Mouse (Mus musculus) telencephalon, adult 2 months (tissue): Measurements from ENCODE around the gene Tmx1.
A peak's percentile ranks its signal among the peaks of the same experiment; 100 is the strongest.

Experiments used
- DNase-seq: peaks from one replicate; pipeline ENCODE4 v3.0.0-alpha.2; 2011; ENCODE audit warnings: low read depth, low spot score

Gene Tmx1

DNA sequence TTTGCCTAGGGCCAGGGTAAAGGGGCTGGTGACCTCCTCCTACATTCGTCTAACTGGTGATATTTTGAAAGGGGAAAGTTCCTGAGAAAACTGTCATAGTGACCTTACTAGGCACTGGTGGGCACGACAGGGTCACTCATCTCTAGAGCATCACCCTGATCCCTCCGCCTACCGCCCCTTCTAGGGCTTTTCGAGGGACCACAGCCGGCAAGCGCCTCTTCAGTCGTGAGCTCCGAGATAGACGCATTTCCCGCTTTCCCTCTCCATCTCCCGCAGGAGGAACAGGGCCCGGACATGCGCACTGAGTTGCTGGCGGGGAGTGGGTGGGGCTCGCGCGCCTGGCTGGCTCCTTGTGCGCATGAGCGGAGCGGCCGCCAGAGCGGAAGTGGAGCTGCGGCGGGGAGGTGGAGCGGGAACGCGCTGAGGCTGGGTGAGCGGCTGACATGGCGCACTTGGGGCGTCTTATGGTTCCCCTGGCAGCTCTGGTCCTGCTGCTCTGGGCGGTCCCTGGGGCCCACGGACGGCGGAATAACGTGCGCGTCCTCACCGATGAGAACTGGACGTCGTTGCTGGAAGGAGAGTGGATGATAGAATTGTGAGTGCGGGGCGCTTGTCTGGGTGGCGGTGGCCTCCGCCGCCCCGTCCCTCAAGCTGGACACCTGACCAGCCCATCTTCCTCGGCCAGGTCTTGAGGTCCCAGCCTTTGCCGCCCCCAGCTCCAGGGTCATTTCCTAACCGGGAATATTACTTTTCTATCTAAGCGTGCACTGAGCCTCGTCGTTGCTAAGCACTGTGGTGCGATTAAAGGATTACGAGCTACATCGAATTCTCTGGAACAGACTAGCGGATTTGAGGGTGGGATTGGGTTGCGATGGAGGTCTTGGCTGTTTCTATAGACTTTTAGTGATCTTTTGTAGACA is at the start of gene Tmx1:
Tmx1 (plus strand) TSS at position 370 of the 920 bp plus-strand sequence.
- peak; percentile 79 for DNase-seq

DNA sequence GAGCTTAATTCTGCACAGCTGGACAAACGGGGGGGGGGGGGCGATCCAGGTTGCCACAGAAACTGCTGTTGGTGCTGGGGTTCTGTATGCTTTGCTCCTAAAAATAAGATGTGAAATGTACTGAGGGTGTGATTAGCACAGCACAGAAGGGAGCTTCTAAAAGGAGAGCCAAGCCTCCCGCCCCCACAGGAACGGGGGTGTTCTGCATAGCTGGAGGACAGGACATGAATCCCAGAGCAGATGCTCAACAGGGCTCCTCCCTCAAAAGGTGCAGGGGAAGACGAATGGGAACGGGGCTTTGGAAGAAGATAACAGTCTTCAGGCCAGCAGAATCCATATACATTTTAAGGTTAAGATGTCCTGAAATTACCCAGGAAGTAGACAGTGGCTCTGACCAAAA is 48.6 kb upstream of the Tmx1 start:
- peak; percentile 97 for DNase-seq

DNA sequence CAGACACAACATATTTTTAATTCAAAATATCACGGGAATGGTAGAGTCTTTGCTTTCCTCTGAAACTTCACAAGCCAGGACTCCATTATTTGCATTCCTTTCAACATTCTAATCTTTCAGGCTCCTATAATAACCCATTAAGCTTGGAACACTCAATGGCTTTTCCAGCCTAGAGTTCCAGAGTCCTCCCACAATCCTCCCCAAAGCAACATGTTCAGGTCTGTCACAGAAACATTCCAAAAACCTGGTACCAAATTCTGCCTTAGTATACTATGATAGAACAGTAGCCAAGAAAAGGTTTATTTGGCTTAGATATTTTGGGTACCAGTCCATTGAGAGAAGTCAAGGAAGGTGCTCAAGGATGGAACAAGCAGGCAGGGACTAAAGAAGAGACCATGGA is 44.5 kb upstream of the Tmx1 start:
- DNase-seq = no peak

DNA sequence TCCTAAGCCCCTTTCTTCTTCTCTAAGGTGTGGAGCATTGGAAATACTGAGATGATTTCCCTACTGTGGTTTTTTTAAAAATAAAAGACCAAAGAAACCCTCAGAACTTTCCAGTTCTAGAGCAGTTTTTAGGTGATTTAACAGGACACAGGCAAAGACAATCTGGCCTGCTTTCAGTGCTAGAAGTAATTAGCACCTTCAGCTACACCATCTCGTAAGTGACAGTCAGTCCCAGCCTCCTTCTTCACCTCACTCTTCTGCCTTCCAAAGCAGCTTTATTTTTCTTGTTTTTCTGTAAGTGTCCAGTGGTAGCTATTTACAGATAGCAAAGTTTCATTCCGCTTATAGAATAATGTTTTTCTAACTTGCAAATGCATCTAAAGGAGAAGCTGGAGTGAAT is 43.3 kb upstream of the Tmx1 start:
- DNase-seq = peak; percentile 71

DNA sequence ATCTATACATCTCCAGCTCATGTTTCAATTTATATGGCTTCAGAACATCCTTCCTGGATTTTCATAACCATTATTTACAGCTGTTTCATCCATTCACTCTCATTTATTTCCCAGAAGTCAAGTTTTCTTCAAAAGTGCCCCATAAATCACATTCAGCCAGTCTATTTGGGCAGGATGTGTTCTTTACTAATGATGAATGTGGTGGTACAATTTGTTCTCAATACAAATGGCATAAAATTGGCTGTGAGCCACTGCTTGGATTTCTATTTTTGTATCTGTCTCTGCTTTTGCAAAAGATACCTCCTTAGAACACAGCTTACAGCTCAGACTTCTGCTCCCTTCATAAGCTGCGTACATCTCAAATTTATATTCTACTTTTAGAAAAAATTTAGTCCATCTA is 32.7 kb upstream of the Tmx1 start:
- no peak for DNase-seq

DNA sequence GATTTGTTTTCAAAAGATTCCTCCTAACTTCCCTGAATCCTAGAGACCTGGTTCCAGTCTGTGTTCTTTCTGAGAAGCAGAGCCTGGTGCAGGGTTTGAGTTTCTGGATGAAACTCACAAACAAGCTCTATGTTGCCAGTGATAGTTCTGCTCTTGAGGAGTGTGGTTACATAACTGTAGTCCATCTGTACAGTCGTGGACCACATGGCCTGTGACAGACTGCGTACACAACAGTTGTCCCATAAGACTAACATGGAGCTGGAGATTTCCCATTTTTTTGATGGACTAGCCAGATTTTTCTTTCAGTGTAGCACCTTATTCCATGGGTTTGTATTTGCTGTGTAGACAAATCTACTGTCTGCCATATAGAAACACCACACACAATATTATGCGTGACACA is 31.9 kb upstream of the Tmx1 start:
- DNase-seq = no peak

DNA sequence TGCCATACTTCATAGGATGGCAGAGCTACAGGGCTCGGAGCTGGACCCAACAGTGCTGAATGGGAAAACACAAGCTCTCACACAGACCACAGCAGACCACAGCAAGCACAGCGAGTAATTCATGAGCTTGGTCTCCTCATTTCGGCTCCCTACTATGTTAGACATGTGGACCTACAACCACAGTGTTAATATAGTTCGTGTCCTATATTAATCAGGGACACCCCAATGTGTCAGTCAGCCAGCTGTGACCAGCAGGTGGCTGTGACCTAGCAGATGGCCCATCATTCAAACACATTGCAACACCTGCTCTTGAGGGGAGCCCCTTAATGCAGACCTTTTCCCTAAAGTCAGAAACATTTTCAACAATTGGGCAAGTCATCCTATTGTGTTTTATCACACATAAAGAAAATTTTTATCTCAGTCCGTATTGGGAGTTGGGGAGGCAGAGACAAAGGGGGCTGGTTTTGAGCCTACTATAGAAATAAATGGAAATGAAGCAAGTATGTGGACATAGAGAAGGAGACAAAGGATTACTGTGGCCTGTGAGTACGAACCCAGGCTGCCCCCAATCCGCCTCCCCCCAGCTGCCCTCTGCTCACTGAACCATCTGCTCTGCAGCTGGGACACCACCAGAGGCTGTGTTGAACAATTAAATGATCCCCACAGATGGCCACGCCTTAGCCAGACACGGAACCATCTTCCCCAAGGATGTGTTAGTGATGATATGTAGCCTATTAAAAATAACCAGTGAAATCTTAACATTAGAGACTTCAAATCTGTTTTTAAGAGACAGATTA is 30.4 kb upstream of the Tmx1 start:
- no peak for DNase-seq

DNA sequence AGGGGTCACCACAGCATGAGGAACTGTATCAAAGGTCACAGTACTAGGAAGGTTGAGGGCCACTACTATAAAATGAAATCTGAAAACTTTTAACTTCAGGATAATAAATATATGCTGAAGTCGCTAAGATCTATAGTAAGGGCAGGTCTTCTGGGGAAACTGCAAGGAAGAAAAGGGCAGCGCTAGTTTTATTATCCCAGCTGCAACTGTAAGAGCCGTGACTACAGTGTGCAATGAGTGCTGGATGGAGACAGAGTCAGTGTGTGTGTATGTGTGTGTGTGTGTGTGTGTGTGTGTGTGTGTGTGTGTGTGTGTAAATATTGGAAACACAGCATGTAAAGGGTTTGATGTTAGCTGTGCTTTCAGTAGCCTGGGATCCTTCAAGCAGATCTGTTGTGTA is 25.0 kb upstream of the Tmx1 start:
- DNase-seq = no peak

DNA sequence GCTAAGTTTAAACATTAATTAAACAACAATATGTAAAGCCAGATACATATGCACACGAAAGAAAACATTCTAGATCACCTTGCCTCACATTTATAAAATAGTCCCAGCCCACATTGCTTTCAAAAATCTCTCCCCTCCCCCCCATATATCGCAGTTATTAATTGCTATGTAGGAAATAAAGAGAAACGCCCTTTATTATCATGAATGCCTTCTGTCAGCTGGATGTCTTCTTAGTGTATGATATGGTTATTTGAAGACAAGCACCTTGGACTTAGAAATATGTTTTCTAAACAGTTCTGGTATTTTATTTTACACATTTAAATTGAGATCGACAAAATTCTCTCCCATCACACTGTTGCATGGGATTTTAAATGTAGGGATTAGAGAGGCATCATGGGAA is 23.3 kb upstream of the Tmx1 start:
- no peak for DNase-seq

DNA sequence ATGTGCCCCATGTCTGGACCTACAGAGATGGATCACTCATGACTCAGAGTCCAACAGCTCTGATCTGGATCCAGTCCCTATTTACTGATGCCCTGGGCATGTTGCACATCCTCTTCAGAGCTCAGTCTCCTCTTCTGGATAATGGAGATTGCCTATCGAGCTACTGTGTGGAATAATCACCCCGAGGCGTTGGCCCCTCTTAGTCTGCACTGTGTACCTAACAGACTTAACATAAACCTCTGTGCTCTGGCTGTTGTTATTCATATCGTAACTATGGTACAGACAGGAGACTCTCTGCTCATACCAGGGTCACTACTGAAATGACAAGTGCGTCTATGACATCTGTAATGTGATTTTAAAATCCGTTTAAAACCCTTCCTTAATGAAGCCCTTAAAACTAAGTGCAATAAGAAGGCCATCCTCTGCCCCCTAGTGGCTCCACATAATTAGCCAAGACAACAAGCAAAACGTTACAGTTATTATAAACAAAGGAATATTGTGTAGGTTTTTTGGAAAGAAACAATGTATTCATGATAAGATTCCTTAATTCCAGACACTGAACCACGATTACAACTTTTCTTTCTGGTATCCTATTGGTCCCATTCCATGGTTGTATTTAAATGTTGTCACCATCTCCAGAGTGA is 22.5 kb upstream of the Tmx1 start:
- peak; percentile 72 for DNase-seq

DNA sequence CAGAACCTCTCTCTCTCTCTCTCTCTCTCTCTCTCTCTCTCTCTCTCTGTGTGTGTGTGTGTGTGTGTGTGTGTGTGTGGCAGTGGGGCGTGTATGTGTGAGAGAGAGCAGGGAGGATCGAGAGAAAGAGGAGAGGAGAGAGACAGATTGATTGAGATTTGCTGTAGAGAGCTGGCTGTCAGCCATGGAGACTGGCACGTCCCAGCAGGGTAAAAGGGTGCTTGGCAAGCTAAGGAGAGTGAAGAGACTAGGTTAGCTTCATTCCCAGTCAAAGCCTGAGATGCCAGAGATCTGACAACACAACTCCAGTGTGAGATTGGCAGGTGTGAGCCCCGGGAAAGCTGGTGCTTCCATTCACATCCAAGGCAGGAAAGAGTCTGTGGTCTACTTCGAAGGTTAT is 21.5 kb upstream of the Tmx1 start:
- DNase-seq = no peak

DNA sequence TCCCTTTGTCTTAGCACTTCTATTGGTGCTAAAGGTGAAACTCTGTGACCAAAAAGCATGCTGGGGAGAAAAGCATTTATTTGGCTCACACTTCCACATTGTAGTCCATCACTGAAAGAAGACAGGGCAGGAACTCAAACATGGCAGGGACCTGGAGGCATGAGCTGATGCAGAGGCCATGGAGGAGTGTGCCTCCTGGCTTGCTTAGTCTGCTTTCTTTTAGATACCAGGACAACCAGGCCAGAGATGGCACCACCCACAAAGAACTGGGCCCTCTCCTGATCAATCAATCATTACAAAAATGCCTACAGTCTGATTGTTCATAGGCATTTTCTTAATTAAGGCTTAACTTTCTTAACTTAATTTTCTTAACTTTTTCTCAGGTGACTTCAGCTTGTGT is 2.9 kb upstream of the Tmx1 start:
- no peak for DNase-seq

DNA sequence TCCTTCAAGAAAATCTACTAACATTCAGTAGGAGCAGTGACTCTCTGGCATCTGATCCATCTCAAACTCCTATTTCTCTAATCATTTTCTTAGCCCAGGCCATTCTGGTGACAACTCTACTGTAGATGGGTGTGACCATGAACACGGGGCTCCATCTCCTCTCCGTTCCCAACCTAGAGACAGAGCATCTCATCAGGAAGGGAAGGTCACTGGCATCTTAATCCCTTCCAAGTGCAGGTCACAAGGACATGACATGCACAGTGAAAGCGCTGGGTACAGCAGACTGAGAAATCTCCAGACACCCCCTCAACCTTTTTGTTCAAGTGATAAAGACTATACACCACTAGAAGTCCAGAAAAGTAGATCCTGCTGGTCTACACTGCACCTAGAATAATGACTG is 1.4 kb upstream of the Tmx1 start:
- no peak for DNase-seq

DNA sequence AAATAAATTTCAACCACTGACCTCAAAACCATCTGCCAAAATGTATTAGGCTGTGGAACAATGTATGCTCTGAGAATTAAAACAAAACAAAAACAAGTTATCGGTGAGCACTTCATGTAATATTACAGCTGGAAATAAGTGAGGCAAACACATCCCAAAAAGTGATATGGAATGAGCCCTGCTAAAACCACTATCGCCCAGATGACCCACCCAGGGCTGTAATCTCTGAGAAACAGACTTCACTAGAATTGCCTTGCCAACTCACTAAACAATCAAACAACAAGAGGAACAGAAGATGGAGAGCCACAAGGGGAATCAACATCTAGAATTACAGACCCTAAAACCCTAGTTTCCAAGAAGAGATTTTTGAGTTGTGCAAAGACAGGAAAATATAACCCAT is 752 bp upstream of the Tmx1 start:
- DNase-seq = no peak

DNA sequence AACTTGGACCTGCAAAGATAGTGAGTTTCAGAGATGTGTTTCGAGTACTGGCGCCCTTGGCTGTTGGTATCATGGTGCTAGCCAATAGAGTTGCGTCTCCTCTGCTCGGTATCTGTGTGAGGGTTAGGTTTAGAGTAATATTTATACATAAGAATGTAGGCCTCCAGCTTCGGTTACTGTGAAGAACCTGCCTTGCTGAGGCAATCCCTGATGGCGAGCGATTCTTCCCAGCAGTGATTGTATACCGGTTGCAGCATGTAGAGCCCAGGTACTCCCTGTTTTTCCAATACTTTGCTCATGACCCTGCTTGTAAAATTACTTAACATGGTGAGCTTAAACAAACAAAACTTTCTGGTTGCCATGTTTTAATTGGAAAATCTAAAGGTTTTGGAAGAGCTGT is 2.3 kb downstream of the Tmx1 start:
- no peak for DNase-seq

DNA sequence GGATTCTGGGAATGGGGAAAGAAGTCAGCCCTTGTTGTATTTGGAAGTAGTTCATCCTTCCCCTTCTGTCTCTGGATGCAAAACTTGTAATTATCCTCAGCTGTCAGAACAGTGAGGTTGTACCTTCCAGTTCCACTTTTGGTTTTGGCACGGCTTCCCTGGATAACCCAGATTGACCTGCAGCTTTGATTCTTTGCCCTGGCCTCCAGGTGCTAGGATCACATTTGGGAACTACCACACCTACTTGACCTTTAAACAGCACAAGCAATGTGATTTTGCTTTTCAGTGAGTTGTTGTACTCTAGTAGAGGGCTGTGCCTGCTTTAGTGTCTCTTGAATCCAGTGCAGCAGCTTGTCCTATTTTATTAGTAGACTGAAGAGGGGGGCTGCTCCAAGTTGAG is 6.7 kb downstream of the Tmx1 start:
- DNase-seq = no peak

DNA sequence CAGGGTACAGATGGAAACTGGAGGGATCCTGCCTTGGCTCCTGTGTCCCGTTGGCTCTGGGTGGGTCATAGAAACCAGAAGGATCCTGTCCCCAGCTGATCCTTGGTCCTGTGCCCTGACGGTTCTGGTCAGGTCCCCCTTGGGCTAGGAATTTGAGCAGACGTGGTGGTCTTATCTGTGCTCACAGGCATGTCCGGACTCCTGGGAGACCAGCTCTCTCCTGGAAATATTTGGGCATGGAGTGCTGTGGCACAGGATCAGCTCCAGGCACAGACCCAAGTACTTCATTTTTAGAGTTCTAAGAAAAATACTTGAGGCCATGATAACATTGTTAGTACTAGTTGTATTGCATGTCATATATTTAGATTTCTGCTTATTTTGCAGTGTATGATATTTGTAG is 11.1 kb downstream of the Tmx1 start:
- no peak for DNase-seq

DNA sequence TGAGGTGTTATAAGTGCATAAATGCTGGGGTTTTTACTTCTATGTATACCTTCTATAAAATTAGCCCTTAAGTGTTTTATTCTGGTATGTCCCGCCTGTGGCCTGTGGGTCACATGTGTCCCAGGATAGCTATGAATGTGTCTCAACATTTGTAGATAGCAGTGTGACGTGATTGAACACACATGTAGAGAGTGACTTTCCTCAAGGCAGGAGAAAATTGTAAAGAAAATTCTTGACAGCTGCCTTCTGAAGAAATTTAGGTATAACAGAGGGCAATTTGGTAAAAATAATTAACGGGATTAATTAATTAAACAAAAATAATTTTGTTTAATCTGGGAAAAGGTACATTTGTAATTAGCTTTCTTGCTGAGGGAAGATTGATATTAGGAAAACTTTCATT is 22.4 kb downstream of the Tmx1 start:
- no peak for DNase-seq

DNA sequence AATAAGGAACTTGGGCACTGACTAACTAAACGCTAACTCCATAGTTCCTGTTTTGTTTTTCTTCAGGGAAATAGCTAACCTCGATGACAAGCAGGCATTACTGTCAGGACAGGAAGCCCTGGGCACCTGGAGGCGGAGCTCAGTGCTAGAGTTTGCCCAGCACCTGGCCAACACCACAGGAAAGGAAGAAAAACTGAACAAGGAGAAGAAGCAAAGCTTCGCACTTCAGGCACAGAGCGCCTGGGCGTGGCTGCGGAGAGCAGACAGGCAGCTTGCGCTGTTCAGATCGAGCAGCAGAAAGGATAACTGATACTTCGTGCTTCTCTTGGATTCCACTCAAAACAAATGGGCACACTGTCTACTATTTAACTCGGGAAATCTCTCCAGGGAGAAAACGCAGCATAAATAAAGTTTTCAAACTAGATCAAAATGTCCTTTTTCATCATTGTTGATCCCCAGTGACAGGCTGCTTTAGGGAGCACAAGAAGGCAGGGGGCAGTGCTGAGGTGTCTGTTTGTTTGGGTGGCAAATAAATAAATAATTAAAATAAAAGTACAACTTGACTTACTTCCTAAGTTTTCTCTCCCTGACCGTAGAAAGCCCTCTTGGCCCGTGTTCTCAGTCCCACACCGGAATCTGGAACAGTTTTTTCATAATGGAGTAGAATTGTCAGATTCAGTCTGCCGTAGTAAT is 24.1 kb downstream of the Tmx1 start:
- no peak for DNase-seq

DNA sequence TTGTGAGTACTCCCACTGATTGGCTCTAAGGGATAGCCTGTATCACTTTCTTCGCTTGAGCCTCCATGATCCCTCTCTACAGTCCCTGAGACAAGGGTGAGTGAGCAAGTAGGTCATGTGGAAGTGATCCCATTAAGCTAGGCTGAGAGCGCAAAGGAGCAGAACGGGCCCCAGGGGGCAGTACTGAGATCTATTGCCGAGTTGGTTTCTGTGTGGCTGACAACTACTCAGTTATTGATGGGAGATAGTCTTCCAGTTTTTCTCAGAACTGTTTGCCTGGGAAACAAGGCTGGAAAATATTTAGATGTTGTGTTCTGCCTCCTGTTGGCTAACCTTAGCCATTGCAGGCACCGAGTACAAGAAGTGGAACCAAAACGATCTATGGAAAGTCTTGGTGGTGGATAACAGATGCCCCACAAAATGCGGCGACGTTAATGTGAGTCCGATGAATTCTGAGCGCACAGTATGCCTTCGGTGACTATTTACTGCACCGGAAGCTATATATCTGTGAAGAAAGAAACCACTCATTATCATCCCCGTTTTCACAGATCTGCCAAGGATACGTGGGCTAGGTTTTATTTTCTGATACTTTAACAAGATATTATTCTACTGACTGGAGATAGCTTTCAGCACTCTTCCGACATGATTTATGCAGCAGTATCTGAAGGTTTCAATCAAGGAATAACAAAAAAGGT is 24.8 kb downstream of the Tmx1 start:
- DNase-seq = no peak

DNA sequence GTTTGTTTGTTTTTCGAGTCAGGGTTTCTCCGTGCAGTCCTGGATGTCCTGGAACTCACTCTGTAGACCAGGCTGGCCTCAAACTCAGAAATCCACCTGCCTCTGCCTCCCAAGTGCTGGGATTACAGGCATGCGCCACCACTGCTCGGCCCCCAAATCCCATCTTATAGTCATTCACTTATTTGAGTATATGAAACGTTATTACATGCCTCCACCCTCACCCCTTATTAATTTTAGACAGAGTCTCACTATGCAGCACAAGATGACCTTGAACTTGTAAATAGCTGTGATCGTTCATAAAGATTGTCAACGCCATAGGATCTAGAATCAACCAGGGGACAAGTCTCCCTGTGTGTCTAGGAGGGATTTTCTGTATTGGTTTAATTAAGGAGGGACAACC is 33.1 kb downstream of the Tmx1 start:
- no peak for DNase-seq
